Mouse (Mus musculus) cerebellum, postnatal 10 days (tissue): ENCODE data around the gene 1700020D05Rik.
"Not testable (repeated sequence)": the region's sequence is repeated elsewhere in the genome, so short reads cannot be mapped to it uniquely, and the experiment has no call there.

ENCODE experiments used
- DNase-seq, 2 experiments: peaks; one replicate each; pipeline ENCODE4 v3.0.0; 2021; ENCODE audit warnings: mixed read lengths in 2 of 2

Gene 1700020D05Rik

DNA sequence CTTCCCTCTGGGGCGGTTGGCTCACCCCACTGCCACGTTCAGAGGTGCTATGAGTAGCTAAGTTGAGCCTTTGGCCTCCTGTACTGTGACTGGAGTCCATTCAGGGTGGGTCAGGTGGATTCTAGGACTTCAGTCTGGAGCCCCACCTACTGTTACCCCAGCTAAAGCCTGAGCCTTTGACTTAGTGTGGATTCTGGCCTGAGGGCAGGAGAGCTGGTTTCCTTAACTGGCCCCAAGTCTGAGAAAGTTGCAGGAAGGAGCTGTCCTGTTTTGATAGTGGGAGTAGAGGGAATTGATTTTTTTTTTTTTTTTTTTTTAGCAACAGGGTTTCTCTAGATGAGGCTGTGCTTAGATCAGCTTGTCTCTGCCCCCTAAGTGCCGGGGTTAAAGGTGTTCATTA lies 9.3 kb downstream of the 1700020D05Rik start:
- peak in 1 of 2 experiments; percentile 3 for DNase-seq

DNA sequence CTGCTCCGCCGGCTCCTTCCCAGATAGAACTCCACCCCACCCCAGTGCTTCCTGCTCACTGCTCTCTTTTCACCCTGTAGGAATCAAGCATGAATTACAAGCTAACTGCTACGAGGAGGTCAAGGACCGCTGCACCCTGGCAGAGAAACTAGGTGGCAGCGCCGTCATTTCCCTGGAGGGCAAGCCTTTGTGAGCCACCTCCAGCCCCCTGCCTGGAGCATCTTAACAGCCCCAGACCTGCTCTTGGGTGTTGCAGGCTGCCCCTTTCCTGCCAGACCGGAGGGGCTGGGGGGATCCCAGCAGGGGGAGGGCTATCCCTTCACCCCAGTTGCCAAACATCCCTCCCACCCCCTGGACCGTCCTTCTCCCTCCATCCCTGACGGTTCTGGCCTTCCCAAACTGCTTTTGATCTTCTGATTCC lies 10.3 kb downstream of the 1700020D05Rik start:
- DNase-seq: peak in 1 of 2 experiments; percentile 40

DNA sequence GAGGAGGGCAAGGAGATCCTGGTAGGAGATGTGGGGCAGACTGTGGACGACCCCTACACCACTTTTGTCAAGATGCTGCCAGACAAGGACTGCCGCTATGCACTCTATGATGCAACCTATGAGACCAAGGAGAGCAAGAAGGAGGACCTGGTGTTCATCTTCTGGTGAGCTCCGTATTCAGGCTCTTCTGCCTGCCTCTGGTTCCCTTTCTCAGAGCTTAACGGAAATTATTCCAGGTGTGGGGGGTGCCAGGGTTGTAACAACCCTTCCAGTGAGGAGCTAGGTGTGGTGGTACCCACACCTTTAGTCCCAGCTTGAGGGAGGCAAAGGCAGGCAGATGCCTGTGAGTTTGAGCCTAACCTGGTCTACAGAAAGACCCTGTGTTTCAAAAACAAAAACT lies 10.9 kb downstream of the 1700020D05Rik start:
- peak in 1 of 2 experiments; percentile 20 for DNase-seq

DNA sequence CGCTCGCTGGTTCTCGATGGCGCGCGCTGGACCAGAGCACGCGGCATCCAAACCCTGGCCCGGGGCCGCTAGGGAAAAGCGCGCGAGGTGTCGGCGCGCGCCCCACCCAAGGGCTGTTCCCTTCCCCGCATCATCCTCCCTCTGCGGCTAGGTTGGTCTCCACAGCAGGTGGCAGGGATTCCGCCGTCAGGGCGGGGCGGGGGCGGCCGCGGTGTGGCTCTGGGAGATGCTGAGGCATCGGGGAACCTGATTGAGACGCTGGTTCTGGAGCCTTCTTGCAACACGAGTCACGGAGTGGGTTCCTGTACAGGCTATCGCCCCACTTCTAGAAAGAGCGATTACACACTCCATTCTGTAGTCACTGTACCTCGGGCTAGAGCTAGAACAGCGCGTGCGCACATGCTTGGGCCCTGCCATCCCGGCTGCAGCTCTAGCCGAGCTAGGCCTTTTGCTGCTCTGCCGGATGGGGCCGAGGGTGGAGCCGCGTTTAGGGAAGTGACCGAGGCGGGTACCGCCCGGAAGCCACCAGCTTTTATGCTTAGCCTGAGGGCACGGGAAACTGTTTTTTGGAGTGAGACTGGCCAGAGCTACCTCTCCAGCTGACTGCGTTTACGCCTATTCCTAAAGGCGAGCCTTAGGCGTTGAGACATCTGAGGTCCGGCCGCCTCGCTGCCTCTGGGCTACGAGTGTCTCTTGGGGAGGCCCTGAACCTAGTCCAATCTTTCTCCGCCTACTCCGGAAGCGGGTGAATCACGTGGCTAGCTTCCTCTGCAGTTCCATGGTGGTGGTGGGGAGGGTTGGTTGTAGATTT lies 12.5 kb downstream of the 1700020D05Rik start:
- peak; percentile 91 to 92 for DNase-seq

DNA sequence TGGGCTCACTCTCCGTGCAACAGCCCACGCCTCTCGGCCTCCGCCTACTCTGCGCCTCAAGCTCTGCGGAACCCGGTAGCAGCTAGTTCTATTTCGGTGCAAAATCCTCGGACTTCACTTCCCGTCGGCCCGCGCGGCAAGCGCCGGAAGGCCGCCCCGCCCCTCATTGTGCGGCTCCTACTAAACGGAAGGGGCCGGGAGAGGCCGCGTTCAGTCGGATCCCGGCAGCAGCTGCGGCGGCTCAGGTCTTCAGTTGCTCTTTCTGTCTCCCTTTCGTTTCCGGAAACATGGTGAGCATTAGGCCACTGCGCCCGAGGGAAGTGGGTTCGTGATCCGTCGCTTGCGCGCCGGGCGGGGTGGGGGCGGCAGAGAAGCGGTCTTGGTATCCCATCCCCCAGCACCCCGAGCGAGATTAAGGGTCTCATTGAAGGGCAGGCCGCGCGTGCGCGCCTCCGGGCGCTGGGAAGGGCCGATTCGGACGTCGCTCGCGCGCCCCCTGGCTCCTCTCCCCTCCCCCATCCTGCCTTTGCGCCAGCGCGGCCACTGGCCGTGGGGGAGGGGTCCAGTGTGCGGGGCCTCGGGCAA lies 13.2 kb downstream of the 1700020D05Rik start, which contains the start of gene Cfl1:
Gene Cfl1 (plus strand): TSS at position 143 of the 585 bp plus-strand sequence.
- peak; percentile 97 for DNase-seq

DNA sequence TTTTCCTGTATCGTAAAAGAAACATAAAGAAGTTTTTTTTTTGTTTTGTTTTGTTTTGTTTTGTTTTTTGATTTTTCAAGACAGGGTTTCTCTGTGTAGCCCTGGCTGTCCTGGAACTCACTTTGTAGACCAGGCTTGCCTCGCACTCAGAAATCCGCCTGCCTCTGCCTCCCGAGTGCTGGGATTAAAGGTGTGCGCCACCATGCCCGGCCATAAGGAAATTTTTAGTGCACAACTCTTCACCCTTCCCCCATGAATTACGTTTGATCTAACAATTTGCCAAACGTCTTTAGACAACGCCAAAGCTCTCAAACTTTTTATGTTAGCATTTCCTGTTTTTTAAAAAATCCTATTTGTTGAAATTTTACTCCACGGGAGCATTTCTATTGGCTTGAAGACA lies 13.9 kb downstream of the 1700020D05Rik start:
- not testable (repeated sequence) for DNase-seq

DNA sequence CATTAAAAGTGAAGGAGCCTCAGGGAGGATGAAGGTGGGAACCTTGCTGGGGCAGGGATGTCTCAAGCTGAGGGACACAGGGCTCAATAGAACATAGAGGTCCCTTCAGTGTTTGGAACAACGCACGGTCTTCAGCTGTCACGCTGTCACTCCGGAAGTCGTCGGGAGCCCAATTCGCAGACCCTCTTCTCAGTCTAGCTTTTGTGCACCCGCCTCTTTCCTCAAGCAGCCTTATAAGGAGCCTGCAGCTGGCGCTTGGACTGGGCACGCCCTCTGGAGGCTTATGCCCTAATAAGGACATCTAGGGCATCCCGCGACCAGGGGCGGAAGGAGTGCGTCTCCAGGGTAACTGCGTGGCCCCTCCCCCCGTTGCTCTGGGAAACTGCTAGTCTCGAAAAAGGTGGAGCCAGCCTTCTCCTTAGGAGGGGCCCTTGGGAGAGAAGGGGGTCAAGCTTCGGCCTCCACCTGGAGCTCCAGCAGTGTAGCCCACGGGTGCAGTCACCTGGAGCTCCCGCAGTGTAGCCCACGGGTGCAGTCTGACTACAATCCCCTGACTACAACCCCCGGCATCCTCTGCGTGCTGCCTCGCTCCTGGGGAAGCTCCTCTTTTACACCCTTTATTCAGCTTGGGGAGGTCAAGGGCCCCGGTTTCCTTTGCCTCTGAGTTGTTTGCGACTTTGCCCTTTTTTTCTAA lies 14.6 kb downstream of the 1700020D05Rik start:
- peak; percentile 98 for DNase-seq

DNA sequence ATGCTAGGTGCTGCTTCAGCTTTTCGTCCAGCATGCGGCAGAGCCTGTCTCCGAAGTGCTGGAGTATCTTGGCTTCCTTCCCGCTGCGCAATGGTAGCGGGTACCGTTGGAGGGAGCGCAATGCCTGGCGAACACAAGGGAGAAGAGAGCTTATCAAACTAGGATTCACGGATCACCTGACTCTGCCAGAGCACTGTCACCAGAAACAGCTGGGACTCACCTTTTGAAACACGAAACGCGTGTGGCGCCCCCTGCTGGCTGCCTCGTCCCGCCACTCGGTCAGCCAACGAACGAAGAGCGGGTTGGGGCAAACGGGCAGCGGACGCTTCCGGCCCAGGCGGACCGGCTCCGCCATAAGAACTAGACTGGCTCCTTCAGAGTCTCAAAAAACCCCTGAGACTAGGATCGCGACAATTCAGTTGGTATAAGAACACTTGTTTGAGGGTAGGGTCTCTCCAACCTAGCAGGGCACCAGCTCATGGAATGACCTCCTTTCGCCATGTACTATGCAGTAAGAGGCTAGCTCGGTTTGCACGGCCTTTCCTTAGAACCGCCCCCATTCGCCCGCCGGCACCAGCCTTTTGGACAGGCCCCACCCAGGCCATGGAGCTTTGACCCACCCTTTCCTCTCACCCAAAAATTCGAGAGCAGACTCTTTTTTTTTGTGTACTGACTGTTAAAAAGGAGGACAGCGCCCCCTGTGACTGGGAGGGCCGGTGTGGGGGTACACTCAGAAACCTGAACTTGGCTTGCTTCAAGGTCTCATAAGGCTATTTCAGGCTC lies 15.6 kb downstream of the 1700020D05Rik start, which contains the start of gene Mus81:
Gene Mus81 (minus strand): TSS at position 635 of the 783 bp plus-strand sequence.
- peak; percentile 99 for DNase-seq

DNA sequence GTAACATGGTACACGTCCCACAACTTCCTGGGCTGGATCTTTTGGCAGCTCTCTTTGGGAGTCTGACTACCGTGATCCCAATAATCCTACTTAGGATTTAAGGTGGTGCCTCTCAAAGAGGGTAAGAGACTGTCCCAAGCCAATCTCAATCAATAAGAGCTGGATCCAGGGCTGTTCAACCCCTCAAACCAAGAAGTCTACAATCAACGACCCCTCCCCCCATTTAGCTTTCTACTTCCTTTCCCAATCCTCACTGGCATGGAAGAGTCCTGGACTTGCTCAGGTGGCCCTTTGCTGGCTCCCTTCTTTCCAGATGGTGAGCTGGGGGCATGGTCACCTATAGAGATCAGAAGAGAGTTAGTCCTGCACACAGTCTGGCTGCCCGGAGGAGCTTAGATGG lies 16.8 kb downstream of the 1700020D05Rik start:
- no peak for DNase-seq

DNA sequence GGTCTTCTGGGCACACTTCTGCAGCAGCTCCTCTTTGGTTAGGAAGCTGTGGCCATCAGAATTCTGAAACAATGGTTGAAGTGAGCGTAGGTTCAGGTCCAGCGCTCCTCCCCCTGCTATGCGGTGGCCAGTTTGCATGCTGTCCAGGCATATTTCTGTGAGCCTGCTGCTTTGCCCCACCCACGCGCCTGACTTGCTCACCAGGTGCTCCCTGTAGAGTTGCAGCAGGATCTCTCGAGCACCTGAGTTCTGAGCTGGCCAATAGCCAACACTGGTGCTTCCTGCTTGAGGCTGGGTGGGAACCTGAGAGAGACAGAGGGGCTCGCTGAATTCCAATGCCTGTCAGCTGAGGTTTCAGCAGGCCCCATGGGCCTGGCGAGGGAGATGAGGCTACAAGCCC lies 17.3 kb downstream of the 1700020D05Rik start:
- no peak for DNase-seq

DNA sequence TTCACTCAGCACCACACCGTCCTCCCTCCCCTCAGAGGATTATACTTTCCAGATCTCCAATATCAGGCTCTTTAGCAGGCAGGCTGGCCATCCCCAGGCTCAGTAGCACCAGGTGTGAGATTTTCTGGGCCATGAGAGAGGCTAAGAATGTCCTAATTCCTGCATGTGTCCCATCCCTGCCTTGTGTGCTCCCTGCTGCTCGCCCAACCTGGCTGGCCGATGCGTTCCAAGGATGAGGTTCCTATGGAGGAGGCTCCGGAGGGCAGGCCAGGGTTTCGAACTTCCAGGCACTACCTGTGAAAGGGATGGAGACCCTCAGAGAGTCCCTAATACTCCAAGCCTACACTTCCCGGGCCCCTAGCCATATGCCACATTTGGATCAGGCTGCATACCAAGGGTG lies 17.8 kb downstream of the 1700020D05Rik start:
- DNase-seq: peak; percentile 49 to 53

DNA sequence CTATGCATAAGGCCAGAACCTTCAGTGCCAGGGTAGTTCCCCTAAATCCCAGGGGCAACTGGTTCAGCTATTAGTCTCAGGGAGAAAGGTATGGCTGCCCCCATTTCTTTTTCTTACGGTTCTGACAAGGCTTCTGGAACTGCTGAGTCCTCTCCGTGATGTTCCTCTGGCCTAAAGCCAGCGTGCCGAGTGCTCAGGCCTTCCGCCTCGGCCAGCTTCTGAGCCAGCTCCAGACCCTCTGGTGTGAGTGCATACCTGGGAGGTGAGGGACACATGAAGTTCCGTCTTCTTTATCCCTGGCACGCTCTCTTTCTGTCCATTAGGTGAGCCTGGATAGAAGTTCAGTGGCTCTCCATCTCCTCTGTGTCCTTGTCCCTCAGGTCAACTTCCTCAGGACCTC lies 18.2 kb downstream of the 1700020D05Rik start:
- DNase-seq: no peak

DNA sequence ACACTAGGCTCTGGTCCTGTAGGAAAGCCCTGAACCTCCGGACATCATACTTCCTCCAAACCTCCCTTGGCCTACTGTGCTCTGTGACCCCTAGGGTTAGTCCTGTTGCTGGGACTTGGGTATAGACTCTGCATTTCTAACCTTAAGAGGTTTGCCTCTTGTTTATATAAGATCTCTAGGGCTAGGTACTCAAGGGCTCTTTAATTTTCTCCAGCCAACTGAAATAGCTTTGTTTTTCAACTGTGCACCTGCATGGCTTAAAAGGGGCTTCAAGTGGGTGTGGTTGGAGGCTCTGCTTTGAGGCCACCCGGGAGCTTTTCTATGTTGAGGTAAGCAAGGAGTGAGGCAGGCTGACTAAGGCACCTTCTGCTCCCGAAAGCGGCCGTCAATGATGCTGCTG lies 19.1 kb downstream of the 1700020D05Rik start:
- no peak for DNase-seq

DNA sequence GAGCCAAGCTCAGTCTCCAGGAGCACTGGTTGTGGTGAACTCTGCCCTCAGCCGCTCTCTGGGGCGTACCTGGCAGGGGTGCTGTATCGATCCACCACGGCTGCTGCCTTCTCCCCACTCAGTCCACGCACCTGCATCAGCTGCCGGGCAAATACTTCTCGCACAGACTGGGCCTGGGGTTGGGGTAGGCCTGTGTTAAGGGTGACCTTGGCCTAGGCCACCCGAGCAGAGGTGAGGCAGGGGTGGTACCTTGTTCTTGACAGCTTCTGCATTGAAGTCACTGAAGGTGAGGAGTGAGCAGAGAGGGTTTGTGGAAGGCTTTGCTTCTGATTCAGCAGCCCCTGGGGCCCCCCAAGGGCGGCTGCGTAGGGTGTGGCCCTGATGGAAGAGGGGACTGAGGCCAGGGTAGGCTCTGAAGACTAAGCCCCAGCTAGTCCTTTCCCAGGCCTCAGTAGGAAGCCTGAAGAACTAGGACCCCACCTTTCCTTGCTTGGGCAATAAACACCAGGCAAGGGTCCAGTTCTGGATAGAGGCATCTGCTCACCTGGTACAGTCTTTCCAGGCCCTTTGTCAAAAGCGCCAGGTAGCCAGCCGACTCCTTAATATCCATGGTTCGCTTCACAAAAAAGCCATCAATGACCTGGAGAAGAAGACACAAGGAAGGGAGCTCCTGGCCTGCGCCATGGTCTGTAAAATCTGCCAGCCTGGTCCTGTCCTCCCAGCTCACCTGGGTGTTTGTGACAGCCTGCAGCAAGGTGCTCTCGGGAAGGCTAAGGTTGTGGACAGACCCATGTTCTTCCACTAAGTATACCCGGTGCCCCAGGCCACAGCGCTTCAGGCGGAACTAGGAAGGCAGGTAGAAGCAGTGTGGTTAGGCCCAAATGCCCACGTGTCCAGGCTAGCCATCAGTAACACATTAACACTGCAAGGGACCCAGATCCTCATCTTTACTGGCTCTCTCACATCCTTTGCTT lies 19.9 kb downstream of the 1700020D05Rik start:
- no peak for DNase-seq

DNA sequence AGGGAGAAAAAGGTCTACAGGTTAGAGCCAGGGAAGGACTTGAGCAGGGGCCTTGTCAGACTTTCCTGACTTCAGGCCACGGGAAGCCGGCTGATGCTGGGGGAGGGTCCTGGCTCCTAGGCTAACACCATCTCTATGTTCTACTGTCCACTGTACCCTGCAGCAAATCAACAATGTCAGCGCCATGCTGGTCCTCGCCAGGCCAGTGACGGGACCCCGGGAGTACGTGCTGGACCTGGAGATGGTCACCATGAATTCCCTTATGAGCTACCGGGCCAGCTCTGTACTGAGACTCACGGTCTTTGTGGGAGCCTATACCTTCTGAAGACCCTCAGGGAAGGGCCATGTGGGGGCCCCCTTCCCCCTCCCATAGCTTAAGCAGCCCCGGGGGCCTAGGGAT lies 22.2 kb downstream of the 1700020D05Rik start:
- no peak for DNase-seq

DNA sequence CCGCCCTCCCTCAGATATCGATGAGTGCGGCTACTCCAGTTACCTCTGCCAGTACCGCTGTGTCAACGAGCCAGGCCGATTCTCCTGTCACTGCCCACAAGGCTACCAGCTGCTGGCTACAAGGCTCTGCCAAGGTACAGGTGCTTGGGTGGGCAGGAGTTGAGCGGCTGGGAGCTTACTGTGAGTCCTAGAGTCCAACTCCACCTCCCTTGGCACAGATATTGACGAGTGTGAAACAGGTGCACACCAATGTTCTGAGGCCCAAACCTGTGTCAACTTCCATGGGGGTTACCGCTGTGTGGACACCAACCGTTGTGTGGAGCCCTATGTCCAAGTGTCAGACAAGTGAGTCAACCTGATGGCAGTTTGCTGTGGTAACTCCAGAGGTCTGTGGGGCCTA lies 23.6 kb downstream of the 1700020D05Rik start:
- DNase-seq: peak in 1 of 2 experiments; percentile 28

DNA sequence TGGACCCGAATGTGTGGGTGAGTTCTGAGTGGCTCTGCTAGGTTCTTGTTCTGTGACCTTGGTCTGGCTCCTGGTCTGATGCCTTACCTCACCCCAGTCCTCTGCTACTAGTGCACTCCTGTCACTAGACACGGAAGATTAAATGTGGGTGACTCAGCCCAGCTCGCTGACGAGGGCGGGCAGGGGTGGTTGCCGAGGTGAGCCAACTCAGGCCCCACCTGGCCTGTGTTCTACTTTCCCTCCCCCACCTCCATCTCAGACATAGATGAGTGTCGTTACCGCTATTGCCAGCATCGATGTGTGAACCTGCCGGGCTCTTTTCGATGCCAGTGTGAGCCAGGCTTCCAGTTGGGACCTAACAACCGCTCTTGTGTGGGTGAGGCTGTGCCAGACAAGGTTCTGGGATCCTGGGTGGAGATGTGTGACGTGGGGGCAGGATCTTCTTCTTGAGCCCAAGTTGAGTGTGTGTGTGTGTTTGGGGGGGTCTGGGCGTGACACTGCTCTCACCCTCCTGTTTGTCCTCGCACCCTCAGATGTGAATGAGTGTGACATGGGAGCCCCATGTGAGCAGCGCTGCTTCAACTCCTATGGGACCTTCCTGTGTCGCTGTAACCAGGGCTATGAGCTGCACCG lies 25.8 kb downstream of the 1700020D05Rik start:
- DNase-seq: no peak

DNA sequence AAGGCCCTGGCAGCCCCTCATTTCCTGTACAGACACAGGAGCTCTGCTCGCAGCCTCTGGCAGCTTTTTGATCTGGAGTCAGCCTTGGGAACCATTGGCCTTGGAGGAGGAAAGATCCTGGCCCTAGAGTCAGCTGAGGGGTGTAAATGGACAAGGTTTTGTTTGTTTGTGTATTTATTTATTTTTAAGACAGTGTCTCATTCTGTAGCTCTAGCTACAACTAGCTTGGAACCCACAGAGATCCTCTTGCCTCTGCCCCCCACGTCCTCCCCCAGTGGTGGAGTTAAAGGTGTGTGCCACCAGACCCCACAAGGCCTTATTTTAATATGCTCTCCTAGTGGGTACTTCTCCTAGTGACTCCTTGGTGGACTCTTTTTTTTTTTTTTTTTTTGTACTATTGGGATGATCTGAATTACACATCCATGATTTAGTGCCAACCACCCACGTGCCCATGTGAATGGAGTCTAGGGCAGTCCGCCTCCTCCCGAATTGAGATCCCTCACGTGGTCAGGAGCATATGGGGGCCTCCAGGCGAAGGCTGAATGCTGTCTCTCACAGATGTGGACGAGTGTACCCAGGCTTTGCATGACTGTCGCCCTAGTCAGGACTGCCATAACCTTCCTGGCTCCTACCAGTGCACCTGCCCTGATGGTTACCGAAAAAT lies 26.5 kb downstream of the 1700020D05Rik start:
- no peak for DNase-seq

DNA sequence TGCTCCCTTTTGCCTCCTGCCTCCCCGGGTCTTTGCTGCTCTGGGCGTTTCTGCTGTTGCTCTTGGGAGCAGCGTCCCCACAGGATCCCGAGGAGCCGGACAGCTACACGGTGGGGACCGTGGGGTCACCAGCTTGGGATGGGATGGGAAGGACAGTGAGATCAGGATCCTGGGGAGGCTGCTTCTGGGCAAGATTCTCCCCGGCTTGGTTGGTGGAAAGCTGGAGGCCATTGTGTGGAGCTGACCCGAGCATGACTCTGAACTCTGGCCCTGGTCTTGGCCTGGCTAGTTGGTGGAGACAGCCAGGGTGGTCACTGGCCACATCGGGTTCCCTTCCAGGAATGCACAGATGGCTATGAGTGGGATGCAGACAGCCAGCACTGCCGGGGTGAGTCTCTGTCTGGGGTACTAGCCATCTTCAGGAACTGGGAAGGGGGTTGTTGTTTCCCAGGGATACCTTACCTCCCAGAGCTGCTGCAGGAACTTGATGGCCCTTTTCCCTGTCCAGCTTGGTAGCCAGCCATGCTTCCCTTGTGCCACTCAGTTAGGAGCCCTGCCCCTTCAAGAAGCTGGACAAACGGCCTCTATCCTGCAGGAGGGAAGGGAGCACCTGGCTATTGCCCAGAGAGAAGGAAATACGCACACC lies 28.4 kb downstream of the 1700020D05Rik start:
- peak; percentile 54 to 57 for DNase-seq
